In genomic region chr10:80194441-80194840, GRCm38 (mm10) we compare ENCODE assay signal across 17 mouse cellular contexts. TPM values are rescaled to one million over a fixed set of nuclear protein-coding genes. Genes with fewer than 3 reads are reported as not detected.
DNase-seq lines count a peak whose midpoint lies in the region; ATAC-seq lines count a peak whose summit lies in the region.
"Had no signal": no experiment of that assay in that cellular context is flagged by ENCODE, and none has a peak within 500 bp of the region (broad histone marks: within the 10 kb centered on the region; RNA-seq: fewer than 3 reads in every experiment).

No protein-coding gene starts in this region.

- DNase-seq in hindbrain, embryonic 10.5 days (ENCODE audit: low spot score): no peak
- DNase-seq in hindbrain, embryonic 14.5 days (ENCODE audit: low spot score): no peak
- DNase-seq in neural tube, embryonic 10.5 days (ENCODE audit: extremely low spot score, low spot score): no peak
- DNase-seq in ovary, postnatal 10 days (ENCODE audit: low spot score): no peak
- DNase-seq in adrenal gland, postnatal 10 days: no peak
- DNase-seq: cerebellum, adult 9-10 months; gastrocnemius, postnatal 14 days; heart, adult 2 months; kidney, adult 8-10 months; kidney, postnatal 36 days; lung, adult 18-20 months; right cerebral cortex, adult 18-20 months; spleen, adult 18-20 months; thymus, adult 18-20 months had no signal

- H3K27ac ChIP-seq in hindbrain, embryonic 10.5 days: peak overlapping the region; percentile 79
- H3K27ac ChIP-seq in hindbrain, embryonic 14.5 days: no peak overlapping the region
- no peak overlapping the region for H3K27ac ChIP-seq in neural tube, embryonic 12.5 days
- H3K27ac ChIP-seq in hindbrain, embryonic 13.5 days: no peak overlapping the region
- H3K27ac ChIP-seq: heart, adult 2 months; limb, embryonic 15.5 days had no signal

- H3K27me3 ChIP-seq in hindbrain, embryonic 10.5 days (ENCODE audit: insufficient read depth, poor library complexity, severe bottlenecking): peaks cover 45% of the 10 kb centered on the region
- no peaks in the 10 kb centered on the region for H3K27me3 ChIP-seq in hindbrain, embryonic 14.5 days (ENCODE audit: control insufficient read depth, insufficient read depth, low read length)
- H3K27me3 ChIP-seq in neural tube, embryonic 12.5 days (replicated peaks): 0 out of 2 replicates have a peak, but pooled peaks cover 4% of the 10 kb centered on the region
- 0 out of 2 replicates have a peak, but pooled peaks cover 7% of the 10 kb centered on the region for H3K27me3 ChIP-seq in hindbrain, embryonic 13.5 days

- H3K4me2 ChIP-seq in hindbrain, embryonic 14.5 days (replicated peaks): no peak overlapping the region
- no peak overlapping the region for H3K4me2 ChIP-seq in neural tube, embryonic 12.5 days (replicated peaks)
- H3K4me2 ChIP-seq in hindbrain, embryonic 13.5 days: no peak overlapping the region
- H3K4me2 ChIP-seq: limb, embryonic 15.5 days had no signal

- peaks cover 69% of the 10 kb centered on the region for H3K4me1 ChIP-seq in hindbrain, embryonic 10.5 days (replicated peaks)
- peaks cover 14% of the 10 kb centered on the region for H3K4me1 ChIP-seq in hindbrain, embryonic 14.5 days (replicated peaks; ENCODE audit: control insufficient read depth, insufficient read depth, low read length)
- peaks cover 23% of the 10 kb centered on the region for H3K4me1 ChIP-seq in neural tube, embryonic 12.5 days
- H3K4me1 ChIP-seq in hindbrain, embryonic 13.5 days (replicated peaks): peaks cover 20% of the 10 kb centered on the region

- H3K36me3 ChIP-seq in hindbrain, embryonic 10.5 days: no peaks in the 10 kb centered on the region; the same call in 1 of the 2 replicates
- H3K36me3 ChIP-seq in hindbrain, embryonic 14.5 days (replicated peaks; ENCODE audit: control insufficient read depth, insufficient read depth): 0 out of 2 replicates have a peak, but pooled peaks cover 1% of the 10 kb centered on the region
- H3K36me3 ChIP-seq in neural tube, embryonic 12.5 days: no peaks in the 10 kb centered on the region
- no peaks in the 10 kb centered on the region for H3K36me3 ChIP-seq in hindbrain, embryonic 13.5 days
- H3K36me3 ChIP-seq: limb, embryonic 15.5 days had no signal

- H3K9ac ChIP-seq in hindbrain, embryonic 14.5 days: no peak overlapping the region
- H3K9ac ChIP-seq in neural tube, embryonic 12.5 days: 0 out of 2 replicates have a peak overlapping the region, but pooled peaks have one; percentile 35
- 0 out of 2 replicates have a peak overlapping the region, but pooled peaks have one; percentile 8 for H3K9ac ChIP-seq in hindbrain, embryonic 13.5 days
- H3K9ac ChIP-seq: limb, embryonic 15.5 days had no signal

- ATAC-seq in hindbrain, embryonic 14.5 days (ENCODE audit: low FRiP score): no peak
- no peak for ATAC-seq in neural tube, embryonic 12.5 days (ENCODE audit: low FRiP score, low read depth)
- ATAC-seq in hindbrain, embryonic 13.5 days (ENCODE audit: low FRiP score): no peak

- no peak overlapping the region for H3K4me3 ChIP-seq in hindbrain, embryonic 10.5 days
- no peak overlapping the region for H3K4me3 ChIP-seq in hindbrain, embryonic 14.5 days (replicated peaks; ENCODE audit: low read length)
- no peak overlapping the region for H3K4me3 ChIP-seq in neural tube, embryonic 12.5 days
- no peak overlapping the region for H3K4me3 ChIP-seq in hindbrain, embryonic 13.5 days
- H3K4me3 ChIP-seq: heart, adult 2 months; limb, embryonic 15.5 days had no signal

- no peaks in the 10 kb centered on the region for H3K9me3 ChIP-seq in hindbrain, embryonic 10.5 days
- no peaks in the 10 kb centered on the region for H3K9me3 ChIP-seq in hindbrain, embryonic 14.5 days (ENCODE audit: control insufficient read depth, low read length)
- no peaks in the 10 kb centered on the region for H3K9me3 ChIP-seq in neural tube, embryonic 12.5 days
- H3K9me3 ChIP-seq in hindbrain, embryonic 13.5 days: no peaks in the 10 kb centered on the region
- H3K9me3 ChIP-seq: limb, embryonic 15.5 days had no signal

- 47% methylated on average over 8 of the region's 8 CpGs for WGBS in hindbrain, embryonic 10.5 days
- 37% methylated on average over 8 of the region's 8 CpGs for WGBS in hindbrain, embryonic 14.5 days
- WGBS in neural tube, embryonic 12.5 days: 59% methylated on average over 8 of the region's 8 CpGs
- 46% methylated on average over 8 of the region's 8 CpGs for WGBS in hindbrain, embryonic 13.5 days

RNA-seq across cellular contexts. Expression of gene Efna2, which starts 15.2 kb away (rescaled TPM):
- 41.3 and 43.7 TPM in 2 replicates for polyA plus RNA-seq in hindbrain, embryonic 10.5 days (2016; fragmentation: Nextera tagmentation; extraction: Ambion mirVana)
- 25.9 and 26.2 TPM in 2 replicates for polyA plus RNA-seq in hindbrain, embryonic 14.5 days (2014; fragmentation: Nextera tagmentation; extraction: Ambion mirVana)
- polyA plus RNA-seq in neural tube, embryonic 12.5 days (2016; fragmentation: Nextera tagmentation; extraction: Ambion mirVana): 47.9 and 48.0 TPM in 2 replicates
- polyA plus RNA-seq in hindbrain, embryonic 13.5 days (2015; fragmentation: Nextera tagmentation; extraction: Ambion mirVana): 18.8 and 21.4 TPM in 2 replicates
- total RNA-seq in adrenal gland, postnatal 10 days (2021): 1 to 10 TPM; 3.3 to 4.5 TPM

RNA-seq across cellular contexts. Expression of gene 1600002K03Rik, which starts 21.7 kb away (rescaled TPM):
- polyA plus RNA-seq in hindbrain, embryonic 10.5 days (2016; fragmentation: Nextera tagmentation; extraction: Ambion mirVana): 12.9 and 14.4 TPM in 2 replicates
- 7.0 and 7.7 TPM in 2 replicates for polyA plus RNA-seq in hindbrain, embryonic 14.5 days (2014; fragmentation: Nextera tagmentation; extraction: Ambion mirVana)
- 14.9 and 15.7 TPM in 2 replicates for polyA plus RNA-seq in neural tube, embryonic 12.5 days (2016; fragmentation: Nextera tagmentation; extraction: Ambion mirVana)
- polyA plus RNA-seq in hindbrain, embryonic 13.5 days (2015; fragmentation: Nextera tagmentation; extraction: Ambion mirVana): 11.9 and 14.1 TPM in 2 replicates
- total RNA-seq in adrenal gland, postnatal 10 days (2021): 1 to 10 TPM; 6.4 to 7.7 TPM

RNA-seq across cellular contexts. Expression of gene Cirbp, which starts 28.7 kb away (rescaled TPM):
- 95.3 and 153 TPM in 2 replicates for polyA plus RNA-seq in hindbrain, embryonic 10.5 days (2016; fragmentation: Nextera tagmentation; extraction: Ambion mirVana)
- 203 and 252 TPM in 2 replicates for polyA plus RNA-seq in hindbrain, embryonic 14.5 days (2014; fragmentation: Nextera tagmentation; extraction: Ambion mirVana)
- 262 and 273 TPM in 2 replicates for polyA plus RNA-seq in neural tube, embryonic 12.5 days (2016; fragmentation: Nextera tagmentation; extraction: Ambion mirVana)
- polyA plus RNA-seq in hindbrain, embryonic 13.5 days (2015; fragmentation: Nextera tagmentation; extraction: Ambion mirVana): 364 and 409 TPM in 2 replicates
- total RNA-seq in adrenal gland, postnatal 10 days (2021): 100 to 1,000 TPM; 102 to 168 TPM

RNA-seq across cellular contexts. Expression of gene Mum1, which starts 31.8 kb away (rescaled TPM):
- 63.6 and 102 TPM in 2 replicates for polyA plus RNA-seq in hindbrain, embryonic 10.5 days (2016; fragmentation: Nextera tagmentation; extraction: Ambion mirVana)
- 29.0 and 32.9 TPM in 2 replicates for polyA plus RNA-seq in hindbrain, embryonic 14.5 days (2014; fragmentation: Nextera tagmentation; extraction: Ambion mirVana)
- 52.1 and 54.6 TPM in 2 replicates for polyA plus RNA-seq in neural tube, embryonic 12.5 days (2016; fragmentation: Nextera tagmentation; extraction: Ambion mirVana)
- polyA plus RNA-seq in hindbrain, embryonic 13.5 days (2015; fragmentation: Nextera tagmentation; extraction: Ambion mirVana): 47.3 and 49.9 TPM in 2 replicates
- 10 to 100 TPM; 26.5 to 39.2 TPM for total RNA-seq in adrenal gland, postnatal 10 days (2021)

RNA-seq across cellular contexts. Expression of gene Midn, which starts 46.4 kb away (rescaled TPM):
- polyA plus RNA-seq in hindbrain, embryonic 10.5 days (2016; fragmentation: Nextera tagmentation; extraction: Ambion mirVana): 22.3 and 24.6 TPM in 2 replicates
- polyA plus RNA-seq in hindbrain, embryonic 14.5 days (2014; fragmentation: Nextera tagmentation; extraction: Ambion mirVana): 44.1 and 54.4 TPM in 2 replicates
- 40.8 and 45.1 TPM in 2 replicates for polyA plus RNA-seq in neural tube, embryonic 12.5 days (2016; fragmentation: Nextera tagmentation; extraction: Ambion mirVana)
- 32.4 and 34.7 TPM in 2 replicates for polyA plus RNA-seq in hindbrain, embryonic 13.5 days (2015; fragmentation: Nextera tagmentation; extraction: Ambion mirVana)
- total RNA-seq in adrenal gland, postnatal 10 days (2021): 100 to 1,000 TPM; 106 to 127 TPM
